Mouse (Mus musculus) liver, embryonic 14.5 days (tissue): ENCODE measurements around the gene Cbx4.

Source experiments
- CTCF ChIP-seq: IDR thresholded peaks from 2 replicates; pipeline ENCODE4 v1.5.1; 2016; ENCODE audit warnings: antibody characterized with exemption, low read depth, control low read depth
- EP300 ChIP-seq: IDR thresholded peaks from 2 replicates; pipeline ENCODE4 v1.6.1; 2016; ENCODE audit warnings: antibody characterized with exemption, low read depth

GRCm38 (mm10) chr11:119048133-119048510 is 37.9 kb downstream of the Cbx4 start:
- TF ChIP-seq CTCF = no peak
- TF ChIP-seq EP300 = no peak
